Mouse (Mus musculus) liver, adult 2 months (tissue): ENCODE data around the gene Rhobtb1.

Source experiments
- CTCF ChIP-seq: fragments of 200-500 bp; IDR thresholded peaks from 2 replicates; pipeline ENCODE4 v1.5.1; 2011; ENCODE audit warnings: low read depth, low read length, control low read depth
- POLR2A ChIP-seq: fragments of 200-500 bp; IDR thresholded peaks from 2 replicates; pipeline ENCODE4 v1.6.1; 2011; ENCODE audit warnings: low read length, control low read depth; ENCODE audit not compliant: insufficient read depth; ENCODE audit errors: extremely low read depth

- TF ChIP-seq CTCF (peak; percentile 97), POLR2A (no peak)
Measured at GRCm38 (mm10) chr10:69320667-69321518, 169.7 kb downstream of the Rhobtb1 start.
